Mouse (Mus musculus): ENCODE measurements around the gene Fbh1. TPM values are rescaled to one million over a fixed set of nuclear protein-coding genes. Genes with fewer than 3 reads are reported as not detected.

Gene Fbh1
- polyA plus RNA-seq (2014; fragmentation: Nextera tagmentation; extraction: Ambion mirVana): 122 and 127 TPM in 2 replicates

DNA sequence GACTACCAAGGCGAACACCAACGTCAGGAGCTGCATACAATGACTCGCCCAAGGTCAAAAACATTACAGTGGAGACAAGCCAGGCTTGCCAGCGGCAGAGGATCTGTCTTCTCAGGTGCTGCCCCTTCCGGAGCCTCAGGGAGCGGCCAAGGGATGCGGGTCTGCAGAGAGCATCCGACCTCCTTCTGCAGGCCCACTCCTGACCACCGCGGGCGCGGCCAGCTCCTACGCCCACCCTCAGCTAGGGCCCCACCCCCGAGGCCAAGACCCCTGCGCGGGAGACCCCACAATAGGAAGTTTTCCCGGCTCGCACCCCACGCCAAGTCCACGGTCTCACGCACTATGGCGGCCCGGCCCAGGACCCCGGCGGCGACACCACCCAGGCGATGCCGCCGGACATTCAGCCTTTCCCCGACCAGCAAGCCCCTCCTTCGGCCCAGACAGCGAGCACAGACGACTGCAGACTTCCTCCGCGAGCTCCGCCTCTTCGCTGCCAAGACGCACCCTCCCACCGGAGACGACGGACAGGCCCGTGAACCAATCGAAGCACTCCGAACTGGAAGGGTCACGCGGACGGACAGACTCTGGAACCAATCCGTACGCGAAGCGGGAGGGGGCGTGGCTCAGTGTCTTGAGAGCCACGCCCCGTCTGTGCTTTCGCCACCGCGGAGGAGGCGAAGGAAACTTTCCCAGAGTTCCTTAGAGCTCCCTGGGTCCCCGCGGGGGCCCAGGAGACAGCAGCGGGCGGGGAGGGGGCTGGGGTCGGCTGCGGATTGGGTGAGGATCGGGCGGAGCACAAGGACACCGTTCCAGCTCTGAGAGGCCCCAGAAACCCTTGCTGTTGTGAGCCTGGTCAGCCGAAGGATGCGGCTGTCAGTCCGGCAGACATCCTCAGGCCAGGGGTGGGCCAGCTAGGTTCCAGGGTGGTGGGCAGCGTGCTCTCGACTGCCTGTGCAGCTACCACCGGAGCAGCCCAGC lies at the start of gene Fbh1, which contains the start of gene Ankrd16:
Fbh1 (minus strand) TSS at position 492 of the 978 bp plus-strand sequence.
Ankrd16 (plus strand) TSS at position 786 of the 978 bp plus-strand sequence.
- Histone ChIP-seq H3K9ac (ENCODE audit: low read length) (peak within 1 kb of the TSS; percentile 82), H3K4me1 (replicated peaks; ENCODE audit: control insufficient read depth, insufficient read depth, low read length) (peaks cover 2% of the 10 kb centered on the region; the same call in 1 of the 2 replicates), H3K9me3 (ENCODE audit: control insufficient read depth, low read length) (no peaks in the 10 kb centered on the region), H3K27me3 (ENCODE audit: control insufficient read depth, insufficient read depth, low read length) (no peaks in the 10 kb centered on the region), H3K4me3 (ENCODE audit: low read depth, low read length) (peak within 1 kb of the TSS; percentile 81), H3K4me2 (ENCODE audit: low read depth, low read length, severe bottlenecking) (peak within 1 kb of the TSS; percentile 83), H3K36me3 (ENCODE audit: control insufficient read depth, insufficient read depth, low read length) (peaks cover 9% of the 10 kb centered on the region; the same call in 1 of the 2 replicates), H3K27ac (ENCODE audit: low read depth, low read length) (peak within 1 kb of the TSS; percentile 90)
- ATAC-seq (replicated peaks; ENCODE audit: low FRiP score) (peak; percentile 96), DNase-seq (ENCODE audit: low spot score) (peak; percentile 100)
- WGBS: under 1% methylated on average over 73 of the region's 73 CpGs

- 89% methylated on average over 2 of the region's 2 CpGs for WGBS
- H3K9ac ChIP-seq (ENCODE audit: low read length): no peak overlapping the region
- H3K36me3 ChIP-seq (ENCODE audit: control insufficient read depth, insufficient read depth, low read length): no peaks in the 10 kb centered on the region
- H3K27me3 ChIP-seq (ENCODE audit: control insufficient read depth, insufficient read depth, low read length): no peaks in the 10 kb centered on the region
- no peaks in the 10 kb centered on the region for H3K4me1 ChIP-seq (replicated peaks; ENCODE audit: control insufficient read depth, insufficient read depth, low read length)
- DNase-seq (ENCODE audit: low spot score): no peak
- no peak overlapping the region for H3K27ac ChIP-seq (ENCODE audit: low read depth, low read length)
- ATAC-seq (replicated peaks; ENCODE audit: low FRiP score): no peak
- H3K9me3 ChIP-seq (ENCODE audit: control insufficient read depth, low read length): no peaks in the 10 kb centered on the region
- H3K4me2 ChIP-seq (ENCODE audit: low read depth, low read length, severe bottlenecking): no peak overlapping the region
- no peak overlapping the region for H3K4me3 ChIP-seq (ENCODE audit: low read depth, low read length)
These were observed 24.0 kb upstream of the Fbh1 start for GRCm38 (mm10) chr2:11801299-11801930.

DNA sequence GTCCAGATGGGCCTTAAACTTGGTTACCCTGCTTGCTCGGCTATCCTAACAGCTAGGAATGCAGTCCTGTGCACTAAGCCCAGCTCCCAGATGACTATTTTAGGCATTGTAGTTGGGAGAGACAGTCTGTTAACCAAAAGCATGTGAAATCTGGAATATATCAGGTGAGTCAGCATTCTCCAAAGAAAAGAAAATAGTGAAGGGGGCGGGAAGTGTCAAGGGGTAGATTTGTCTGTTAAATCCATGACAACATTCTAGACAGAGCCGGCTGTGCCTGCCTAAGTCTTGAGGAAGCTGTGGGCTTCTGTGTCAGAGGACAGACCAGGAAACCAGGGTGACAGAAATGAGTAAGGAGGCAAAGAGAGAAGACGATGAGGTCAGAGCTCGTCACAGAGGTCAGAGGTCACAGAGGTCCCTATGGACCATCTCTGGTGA lies 20.6 kb upstream of the Fbh1 start:
- Histone ChIP-seq H3K36me3 (ENCODE audit: control insufficient read depth, insufficient read depth, low read length) (no peaks in the 10 kb centered on the region), H3K9me3 (ENCODE audit: control insufficient read depth, low read length) (no peaks in the 10 kb centered on the region), H3K9ac (ENCODE audit: low read length) (no peak overlapping the region), H3K4me1 (replicated peaks; ENCODE audit: control insufficient read depth, insufficient read depth, low read length) (no peaks in the 10 kb centered on the region), H3K4me2 (ENCODE audit: low read depth, low read length, severe bottlenecking) (no peak overlapping the region), H3K27ac (ENCODE audit: low read depth, low read length) (no peak overlapping the region), H3K4me3 (ENCODE audit: low read depth, low read length) (no peak overlapping the region), H3K27me3 (ENCODE audit: control insufficient read depth, insufficient read depth, low read length) (no peaks in the 10 kb centered on the region)
- ATAC-seq (replicated peaks; ENCODE audit: low FRiP score): no peak
- 75% methylated on average over 5 of the region's 5 CpGs for WGBS
- DNase-seq (ENCODE audit: low spot score): no peak

GRCm38 (mm10) chr2:11794668-11795067 lies 17.3 kb upstream of the Fbh1 start:
- Histone ChIP-seq H3K4me2 (ENCODE audit: low read depth, low read length, severe bottlenecking) (no peak overlapping the region), H3K4me3 (ENCODE audit: low read depth, low read length) (no peak overlapping the region), H3K36me3 (ENCODE audit: control insufficient read depth, insufficient read depth, low read length) (peaks cover 10% of the 10 kb centered on the region), H3K27ac (ENCODE audit: low read depth, low read length) (no peak overlapping the region), H3K4me1 (replicated peaks; ENCODE audit: control insufficient read depth, insufficient read depth, low read length) (no peaks in the 10 kb centered on the region), H3K9me3 (ENCODE audit: control insufficient read depth, low read length) (no peaks in the 10 kb centered on the region), H3K27me3 (ENCODE audit: control insufficient read depth, insufficient read depth, low read length) (no peaks in the 10 kb centered on the region), H3K9ac (ENCODE audit: low read length) (no peak overlapping the region)
- ATAC-seq (replicated peaks; ENCODE audit: low FRiP score): no peak
- no peak for DNase-seq (ENCODE audit: low spot score)
- WGBS: 77% methylated on average over 4 of the region's 4 CpGs

GRCm38 (mm10) chr2:11784159-11784558 lies 6.8 kb upstream of the Fbh1 start:
- WGBS: 94% methylated on average over 6 of the region's 6 CpGs
- no peaks in the 10 kb centered on the region for H3K9me3 ChIP-seq (ENCODE audit: control insufficient read depth, low read length)

DNA sequence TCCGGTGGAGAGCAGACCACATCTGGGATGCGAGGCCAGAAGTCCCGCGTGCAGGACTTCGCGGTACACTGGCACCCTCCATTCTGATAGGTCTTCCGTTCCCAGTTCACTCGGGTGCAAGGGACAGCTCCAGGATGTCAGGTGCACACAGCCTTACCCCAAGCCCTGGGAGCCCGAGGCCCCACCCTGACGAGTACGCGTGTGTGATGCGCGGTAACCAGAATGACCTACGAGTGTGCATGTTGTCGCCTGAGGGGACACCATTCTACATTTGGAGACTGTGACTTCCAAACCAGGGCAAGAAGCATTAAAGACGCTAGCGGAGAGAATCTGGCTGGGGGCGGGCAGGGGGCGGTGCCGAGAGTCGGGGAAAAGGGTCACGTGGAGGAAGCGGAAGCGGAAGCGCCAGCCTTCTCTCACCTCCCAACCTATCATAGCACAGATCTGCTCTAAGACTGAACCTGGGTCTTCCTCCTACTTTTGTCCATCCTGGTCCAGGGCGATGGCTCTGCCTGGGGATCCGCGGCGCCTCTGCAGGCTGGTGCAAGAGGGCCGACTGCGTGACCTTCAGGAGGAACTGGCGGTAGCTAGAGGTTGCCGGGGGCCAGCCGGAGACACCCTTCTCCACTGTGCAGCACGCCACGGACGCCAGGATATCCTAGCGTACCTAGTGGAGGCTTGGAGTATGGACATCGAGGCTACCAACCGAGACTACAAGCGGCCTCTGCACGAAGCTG lies 873 bp upstream of the Fbh1 start:
- Histone ChIP-seq H3K9me3 (ENCODE audit: control insufficient read depth, low read length) (no peaks in the 10 kb centered on the region), H3K9ac (ENCODE audit: low read length) (peak overlapping the region; percentile 82), H3K27me3 (ENCODE audit: control insufficient read depth, insufficient read depth, low read length) (no peaks in the 10 kb centered on the region), H3K4me1 (replicated peaks; ENCODE audit: control insufficient read depth, insufficient read depth, low read length) (peaks cover 2% of the 10 kb centered on the region; the same call in 1 of the 2 replicates), H3K4me3 (ENCODE audit: low read depth, low read length) (peak overlapping the region; percentile 81), H3K4me2 (ENCODE audit: low read depth, low read length, severe bottlenecking) (peak overlapping the region; percentile 82), H3K36me3 (ENCODE audit: control insufficient read depth, insufficient read depth, low read length) (peaks cover 10% of the 10 kb centered on the region; the same call in 1 of the 2 replicates), H3K27ac (ENCODE audit: low read depth, low read length) (peak overlapping the region; percentile 90)
- WGBS: under 1% methylated on average over 43 of the region's 43 CpGs
- peak; percentile 88 for ATAC-seq (replicated peaks; ENCODE audit: low FRiP score)
- peak; percentile 91 for DNase-seq (ENCODE audit: low spot score)

More at GRCm38 (mm10) chr2:11784159-11784558, 6.8 kb upstream of the Fbh1 start:
- H3K4me2 ChIP-seq (ENCODE audit: low read depth, low read length, severe bottlenecking): no peak overlapping the region
- H3K4me1 ChIP-seq (replicated peaks; ENCODE audit: control insufficient read depth, insufficient read depth, low read length): no peaks in the 10 kb centered on the region; the same call in 1 of the 2 replicates
- H3K9ac ChIP-seq (ENCODE audit: low read length): no peak overlapping the region
- H3K27me3 ChIP-seq (ENCODE audit: control insufficient read depth, insufficient read depth, low read length): no peaks in the 10 kb centered on the region
- no peak overlapping the region for H3K27ac ChIP-seq (ENCODE audit: low read depth, low read length)
- H3K4me3 ChIP-seq (ENCODE audit: low read depth, low read length): no peak overlapping the region
- DNase-seq (ENCODE audit: low spot score) (no peak), ATAC-seq (replicated peaks; ENCODE audit: low FRiP score) (no peak)
- peaks cover 15% of the 10 kb centered on the region for H3K36me3 ChIP-seq (ENCODE audit: control insufficient read depth, insufficient read depth, low read length)

DNA sequence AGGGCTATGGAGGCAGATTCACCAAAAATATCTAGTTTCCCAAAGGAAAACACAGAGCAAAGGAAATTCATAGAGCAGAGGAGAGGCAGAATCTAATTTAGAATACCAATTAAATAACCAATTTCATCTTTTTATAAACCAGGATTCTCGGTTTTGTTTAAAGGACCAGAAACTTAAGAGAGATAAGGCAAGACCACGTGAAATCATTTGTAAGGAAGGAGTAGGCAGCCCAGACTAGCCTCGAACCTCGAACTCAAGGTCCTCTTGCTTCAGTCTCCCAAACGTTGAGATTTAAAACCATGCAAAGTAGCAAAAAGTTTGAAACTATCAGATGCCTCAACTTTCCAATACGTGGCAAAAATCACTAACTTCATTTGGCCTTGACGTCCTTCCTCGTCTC lies 967 bp downstream of the Fbh1 start:
- Histone ChIP-seq H3K9me3 (ENCODE audit: control insufficient read depth, low read length) (no peaks in the 10 kb centered on the region), H3K36me3 (ENCODE audit: control insufficient read depth, insufficient read depth, low read length) (0 out of 2 replicates have a peak, but pooled peaks cover 2% of the 10 kb centered on the region), H3K4me1 (replicated peaks; ENCODE audit: control insufficient read depth, insufficient read depth, low read length) (peaks cover 2% of the 10 kb centered on the region; the same call in 1 of the 2 replicates), H3K4me2 (ENCODE audit: low read depth, low read length, severe bottlenecking) (peak overlapping the region; percentile 83), H3K9ac (ENCODE audit: low read length) (peak overlapping the region; percentile 76), H3K4me3 (ENCODE audit: low read depth, low read length) (peak overlapping the region; percentile 81), H3K27me3 (ENCODE audit: control insufficient read depth, insufficient read depth, low read length) (no peaks in the 10 kb centered on the region), H3K27ac (ENCODE audit: low read depth, low read length) (no peak overlapping the region)
- 55% methylated on average over 8 of the region's 8 CpGs for WGBS
- ATAC-seq (replicated peaks; ENCODE audit: low FRiP score) (no peak), DNase-seq (ENCODE audit: low spot score) (no peak)

- no peaks in the 10 kb centered on the region for H3K27me3 ChIP-seq (ENCODE audit: control insufficient read depth, insufficient read depth, low read length)
- peaks cover 2% of the 10 kb centered on the region; the same call in 1 of the 2 replicates for H3K4me1 ChIP-seq (replicated peaks; ENCODE audit: control insufficient read depth, insufficient read depth, low read length)
- no peak overlapping the region for H3K4me3 ChIP-seq (ENCODE audit: low read depth, low read length)
- no peak overlapping the region for H3K4me2 ChIP-seq (ENCODE audit: low read depth, low read length, severe bottlenecking)
- DNase-seq (ENCODE audit: low spot score): no peak
- WGBS: 87% methylated on average over 5 of the region's 5 CpGs
- no peaks in the 10 kb centered on the region for H3K9me3 ChIP-seq (ENCODE audit: control insufficient read depth, low read length)
- no peak for ATAC-seq (replicated peaks; ENCODE audit: low FRiP score)
- no peaks in the 10 kb centered on the region for H3K36me3 ChIP-seq (ENCODE audit: control insufficient read depth, insufficient read depth, low read length)
- H3K9ac ChIP-seq (ENCODE audit: low read length): no peak overlapping the region
- H3K27ac ChIP-seq (ENCODE audit: low read depth, low read length): no peak overlapping the region
These were observed 2.3 kb downstream of the Fbh1 start for GRCm38 (mm10) chr2:11775121-11775520.
